Mouse (Mus musculus) splenic B cell, adult 2 months (primary cell): ENCODE data around the gene Cnbp.
A peak's percentile ranks its signal among the peaks of the same experiment; 100 is the strongest.

Source experiments
- DNase-seq: peaks from one replicate; pipeline ENCODE4 v3.0.0-alpha.2; 2011; ENCODE audit warnings: low read depth, low spot score
- H3K27me3 ChIP-seq: 2 replicates; pipeline ENCODE4 v1.6.1; 2012; ENCODE audit warnings: mild to moderate bottlenecking, low read length, moderate library complexity, mixed read lengths; ENCODE audit not compliant: control insufficient read depth, poor library complexity, insufficient read depth, severe bottlenecking
- H3K36me3 ChIP-seq: 2 replicates; pipeline ENCODE4 v1.6.1; 2012; ENCODE audit warnings: mild to moderate bottlenecking, low read length, moderate library complexity, mixed read lengths; ENCODE audit not compliant: control insufficient read depth, poor library complexity, insufficient read depth, severe bottlenecking

The Cnbp gene

GRCm38 (mm10) chr6:87850900-87851614 is at the start of gene Cnbp:
Gene Cnbp, minus strand, starts transcription at chr6:87851106.
- DNase-seq, result peak; percentile 99
- peaks cover under 1% of the 10 kb centered on the region; the same call in 1 of the 2 replicates for H3K36me3 ChIP-seq
- no peaks in the 10 kb centered on the region for H3K27me3 ChIP-seq

- no peak for DNase-seq
- Histone ChIP-seq H3K27me3 (no peaks in the 10 kb centered on the region), H3K36me3 (peaks cover 29% of the 10 kb centered on the region)
Measured at GRCm38 (mm10) chr6:87898028-87898427, 47.1 kb upstream of the Cnbp start.

- Histone ChIP-seq H3K36me3 (peaks cover 34% of the 10 kb centered on the region), H3K27me3 (no peaks in the 10 kb centered on the region)
- DNase-seq, result no peak
Measured at GRCm38 (mm10) chr6:87893931-87894330, 43.0 kb upstream of the Cnbp start.

GRCm38 (mm10) chr6:87887594-87888233 is 36.8 kb upstream of the Cnbp start, which contains the start of gene Copg1:
Gene Copg1, plus strand, starts transcription at chr6:87887814.
- DNase-seq, result peak; percentile 100
- no peaks in the 10 kb centered on the region for H3K27me3 ChIP-seq
- peaks cover 12% of the 10 kb centered on the region for H3K36me3 ChIP-seq

- DNase-seq, result no peak
- peaks cover 12% of the 10 kb centered on the region for H3K36me3 ChIP-seq
- H3K27me3 ChIP-seq, result no peaks in the 10 kb centered on the region
Measured at GRCm38 (mm10) chr6:87886721-87887120, 35.8 kb upstream of the Cnbp start.

GRCm38 (mm10) chr6:87882816-87883215 is 31.9 kb upstream of the Cnbp start:
- Histone ChIP-seq H3K27me3 (no peaks in the 10 kb centered on the region), H3K36me3 (no peaks in the 10 kb centered on the region)
- DNase-seq, result no peak

GRCm38 (mm10) chr6:87882221-87882620 is 31.3 kb upstream of the Cnbp start:
- no peaks in the 10 kb centered on the region for H3K36me3 ChIP-seq
- H3K27me3 ChIP-seq, result no peaks in the 10 kb centered on the region
- DNase-seq, result no peak

GRCm38 (mm10) chr6:87879628-87880027 is 28.7 kb upstream of the Cnbp start:
- no peak for DNase-seq
- H3K36me3 ChIP-seq, result no peaks in the 10 kb centered on the region
- no peaks in the 10 kb centered on the region for H3K27me3 ChIP-seq

GRCm38 (mm10) chr6:87879010-87879409 is 28.1 kb upstream of the Cnbp start:
- no peak for DNase-seq
- no peaks in the 10 kb centered on the region for H3K36me3 ChIP-seq
- H3K27me3 ChIP-seq, result no peaks in the 10 kb centered on the region

GRCm38 (mm10) chr6:87876068-87876643 is 25.2 kb upstream of the Cnbp start:
- no peaks in the 10 kb centered on the region for H3K27me3 ChIP-seq
- no peaks in the 10 kb centered on the region for H3K36me3 ChIP-seq
- DNase-seq, result peak; percentile 27

- H3K27me3 ChIP-seq, result no peaks in the 10 kb centered on the region
- H3K36me3 ChIP-seq, result no peaks in the 10 kb centered on the region
- DNase-seq, result no peak
Measured at GRCm38 (mm10) chr6:87875562-87875961, 24.7 kb upstream of the Cnbp start.

GRCm38 (mm10) chr6:87875083-87875482 is 24.2 kb upstream of the Cnbp start:
- H3K36me3 ChIP-seq, result no peaks in the 10 kb centered on the region
- no peaks in the 10 kb centered on the region for H3K27me3 ChIP-seq
- no peak for DNase-seq

- peak; percentile 15 for DNase-seq
- H3K27me3 ChIP-seq, result no peaks in the 10 kb centered on the region
- H3K36me3 ChIP-seq, result no peaks in the 10 kb centered on the region
Measured at GRCm38 (mm10) chr6:87873963-87874362, 23.1 kb upstream of the Cnbp start.

- no peaks in the 10 kb centered on the region for H3K36me3 ChIP-seq
- DNase-seq, result no peak
- no peaks in the 10 kb centered on the region for H3K27me3 ChIP-seq
Measured at GRCm38 (mm10) chr6:87873104-87873503, 22.2 kb upstream of the Cnbp start.

- no peaks in the 10 kb centered on the region for H3K27me3 ChIP-seq
- no peak for DNase-seq
- H3K36me3 ChIP-seq, result no peaks in the 10 kb centered on the region
Measured at GRCm38 (mm10) chr6:87871240-87871639, 20.3 kb upstream of the Cnbp start.
